Mouse (Mus musculus) MEL-GATA-1-ER (cell line): ENCODE results near the gene Tle2.

ENCODE experiments used
- DNase-seq: peaks from one replicate; pipeline ENCODE4 v3.0.0-alpha.2; 2012; ENCODE audit warnings: low read depth; ENCODE audit errors: extremely low read depth

Gene Tle2

GRCm38 (mm10) chr10:81553807-81554755 lies 20.3 kb upstream of the Tle2 start:
- no peak for DNase-seq

GRCm38 (mm10) chr10:81556282-81556681 lies 18.1 kb upstream of the Tle2 start:
- no peak for DNase-seq

GRCm38 (mm10) chr10:81557491-81557890 lies 16.9 kb upstream of the Tle2 start:
- no peak for DNase-seq

GRCm38 (mm10) chr10:81559163-81559626 lies 15.2 kb upstream of the Tle2 start, which contains the start of gene Aes:
TSS of gene Aes (plus strand) at chr10:81559488.
- no peak for DNase-seq

GRCm38 (mm10) chr10:81559627-81560539 lies 14.5 kb upstream of the Tle2 start:
- DNase-seq, result no peak

GRCm38 (mm10) chr10:81560719-81561459 lies 13.5 kb upstream of the Tle2 start:
- no peak for DNase-seq

GRCm38 (mm10) chr10:81562411-81562810 lies 11.9 kb upstream of the Tle2 start:
- no peak for DNase-seq

GRCm38 (mm10) chr10:81563481-81563880 lies 10.9 kb upstream of the Tle2 start:
- no peak for DNase-seq

- DNase-seq, result no peak
Observed at GRCm38 (mm10) chr10:81564216-81564615, 10.1 kb upstream of the Tle2 start.

- DNase-seq, result no peak
Observed at GRCm38 (mm10) chr10:81564734-81565133, 9.6 kb upstream of the Tle2 start.

GRCm38 (mm10) chr10:81565257-81566228 lies 8.8 kb upstream of the Tle2 start:
- DNase-seq, result no peak

- DNase-seq, result no peak
Observed at GRCm38 (mm10) chr10:81568381-81569191, 5.8 kb upstream of the Tle2 start.

- DNase-seq, result no peak
Observed at GRCm38 (mm10) chr10:81569507-81570237, 4.7 kb upstream of the Tle2 start.

GRCm38 (mm10) chr10:81570238-81570800 lies 4.0 kb upstream of the Tle2 start:
- no peak for DNase-seq

GRCm38 (mm10) chr10:81570831-81571500 lies 3.4 kb upstream of the Tle2 start:
- DNase-seq, result no peak

GRCm38 (mm10) chr10:81571501-81571876 lies 2.9 kb upstream of the Tle2 start:
- DNase-seq, result peak; percentile 98

- DNase-seq, result no peak
Observed at GRCm38 (mm10) chr10:81572133-81572671, 2.2 kb upstream of the Tle2 start.
